Mouse (Mus musculus) erythroblast, embryonic 14.5 days (primary cell): ENCODE results near the gene Sh3bp1.

Source experiments
- GATA1 ChIP-seq: IDR thresholded peaks from 2 replicates; pipeline ENCODE4 v1.6.1; 2012; ENCODE audit warnings: low read length, inconsistent platforms, mixed read lengths
- TAL1 ChIP-seq: IDR thresholded peaks from 3 replicates; pipeline ENCODE4 v1.6.1; 2012; ENCODE audit warnings: low read length, inconsistent platforms, mixed read lengths

DNA sequence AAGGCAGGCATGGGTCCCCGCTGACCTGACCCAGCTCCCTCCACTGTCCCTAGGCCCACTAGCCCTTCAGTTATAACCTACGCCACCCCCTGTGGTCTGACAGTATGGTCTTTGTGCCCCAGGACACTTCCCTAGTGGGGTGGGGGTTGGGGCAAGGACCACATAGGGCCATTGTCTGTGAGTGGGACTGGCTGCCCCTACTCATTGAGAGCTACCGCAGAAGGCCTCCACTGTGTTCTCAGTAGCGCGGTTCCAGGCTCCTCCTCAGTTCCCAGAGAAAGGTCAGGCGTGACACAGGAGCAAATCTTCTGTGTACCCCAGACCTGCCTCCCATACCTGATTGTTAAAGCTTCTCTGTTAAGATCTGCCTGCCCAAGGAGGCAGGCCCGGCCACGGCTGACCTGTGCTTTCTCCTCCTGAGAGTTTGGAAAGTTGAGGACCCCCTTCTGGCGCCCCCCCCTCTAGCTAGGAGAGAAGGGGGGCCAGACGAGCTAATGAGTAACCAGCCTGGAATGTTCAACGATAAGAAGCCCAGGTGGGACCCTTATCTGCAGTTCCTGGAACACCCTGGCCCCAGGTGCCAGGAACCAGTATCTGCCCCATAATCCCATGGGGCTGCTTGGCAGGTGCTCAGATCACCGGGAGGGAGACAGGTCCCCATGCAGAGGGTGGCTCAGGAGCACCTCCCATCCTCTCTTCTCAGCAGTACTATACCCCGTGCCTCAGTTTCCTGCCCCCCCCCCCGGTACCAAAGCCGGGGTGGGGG lies 49.3 kb upstream of the Sh3bp1 start:
- TF ChIP-seq GATA1 (no peak), TAL1 (no peak)
